Mouse (Mus musculus) induced T-regulatory cell, adult 2 months (primary cell): Measurements from ENCODE around the gene Efna4.

Source experiments
- DNase-seq: peaks from one replicate; pipeline ENCODE4 v3.0.0-alpha.2; 2012; ENCODE audit warnings: low read depth

Efna4 gene

DNA sequence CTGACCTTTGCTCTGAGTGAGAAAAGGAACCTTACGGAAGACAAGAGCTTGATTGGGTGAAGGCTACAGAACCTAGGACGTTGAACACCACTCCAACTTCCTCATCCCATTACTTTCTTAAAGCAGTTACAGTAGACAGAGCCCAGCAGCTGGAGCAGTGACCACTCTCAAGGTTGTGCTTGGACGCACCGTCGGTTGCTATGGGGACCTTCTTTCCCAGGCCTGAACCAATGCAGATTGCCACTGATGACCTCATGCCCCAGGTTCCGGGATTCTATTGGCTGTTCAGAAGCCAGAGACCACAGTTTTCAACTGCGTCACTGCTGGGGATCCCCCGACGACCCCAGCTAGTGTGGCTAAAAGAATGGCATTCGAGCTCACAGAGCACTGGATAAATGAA, 6.9 kb downstream of the Efna4 start:
- DNase-seq: no peak

DNA sequence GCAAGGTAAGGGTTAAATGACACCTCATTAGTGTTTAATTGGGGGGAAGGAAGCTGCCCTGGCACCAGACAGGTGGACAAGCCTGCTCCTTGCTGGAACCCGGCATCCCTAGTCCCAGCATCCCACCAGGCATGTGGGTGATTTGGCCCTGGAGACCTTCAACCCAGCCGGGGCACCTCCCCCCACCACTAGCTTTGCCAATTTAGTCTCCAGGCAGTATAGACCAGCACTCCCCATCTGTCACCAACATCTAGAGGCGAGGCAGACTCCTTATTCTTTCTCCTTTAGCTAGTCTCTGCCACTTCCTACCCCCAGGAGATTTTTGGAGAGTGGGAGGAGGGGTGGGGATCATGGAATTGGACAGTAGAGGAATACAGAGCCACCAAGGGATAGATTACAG, 7.5 kb downstream of the Efna4 start:
- DNase-seq: no peak

DNA sequence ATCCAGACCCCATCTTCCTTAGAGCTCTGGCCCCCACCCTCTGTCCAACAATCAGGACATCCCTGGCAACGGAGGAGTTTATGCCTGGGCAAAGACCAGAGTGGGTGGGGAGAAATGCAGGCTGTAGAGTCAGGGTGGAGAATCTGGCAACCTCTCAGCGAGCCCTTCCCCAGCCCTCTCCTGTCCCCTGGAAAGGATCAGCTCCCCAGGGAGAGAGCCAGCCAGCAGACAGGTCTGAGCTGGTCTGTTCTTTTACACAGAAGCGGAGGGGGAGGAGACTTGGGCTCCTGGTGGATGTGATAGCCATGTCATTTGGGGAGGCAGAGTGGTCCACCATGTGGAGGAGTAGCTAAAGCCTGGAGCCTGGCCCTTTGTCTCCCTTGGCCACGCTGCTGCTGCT, 9.2 kb downstream of the Efna4 start:
- no peak for DNase-seq

DNA sequence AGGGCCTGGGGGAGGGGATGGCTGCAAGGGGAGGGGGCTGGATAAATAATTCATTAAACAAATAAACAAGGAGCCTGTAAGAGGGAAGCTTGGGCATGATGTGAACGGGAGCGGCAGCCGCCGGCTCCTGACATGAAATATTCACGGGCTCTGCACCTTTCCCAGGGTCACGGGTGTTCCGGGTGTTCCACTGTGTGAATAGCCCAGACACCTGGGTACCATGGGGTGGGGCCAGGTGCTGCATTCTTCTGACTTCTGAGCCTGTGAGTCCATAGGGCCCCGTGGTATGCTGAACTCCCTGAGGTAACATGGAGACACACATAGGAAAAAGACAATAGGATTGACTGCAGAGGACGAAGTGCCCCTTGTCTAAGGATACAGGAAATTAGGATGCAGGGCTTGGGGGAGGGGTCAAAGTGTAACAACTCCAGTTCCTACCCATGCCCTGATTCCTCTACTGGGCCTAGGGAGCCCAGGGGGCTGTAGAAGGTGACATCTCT, 10.4 kb downstream of the Efna4 start:
- no peak for DNase-seq

DNA sequence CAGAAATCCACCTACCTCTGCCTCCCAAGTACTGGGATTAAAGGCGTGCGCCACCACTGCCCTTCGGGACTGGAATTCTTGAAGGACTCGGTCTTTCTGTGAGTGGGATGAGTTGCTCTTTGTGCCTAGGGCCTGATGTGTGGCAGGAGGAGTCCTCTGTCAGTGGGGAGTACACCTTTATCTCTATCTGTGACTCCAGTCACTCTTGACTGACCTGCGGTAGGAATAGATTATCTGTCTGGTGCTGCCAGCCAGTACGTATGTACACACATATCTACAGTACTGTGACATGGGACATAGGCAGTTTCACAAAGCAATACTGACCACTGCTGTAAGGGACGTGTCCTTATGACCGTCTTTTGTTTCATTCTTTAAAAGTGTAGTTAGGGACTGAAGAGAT, 11.9 kb downstream of the Efna4 start:
- no peak for DNase-seq

DNA sequence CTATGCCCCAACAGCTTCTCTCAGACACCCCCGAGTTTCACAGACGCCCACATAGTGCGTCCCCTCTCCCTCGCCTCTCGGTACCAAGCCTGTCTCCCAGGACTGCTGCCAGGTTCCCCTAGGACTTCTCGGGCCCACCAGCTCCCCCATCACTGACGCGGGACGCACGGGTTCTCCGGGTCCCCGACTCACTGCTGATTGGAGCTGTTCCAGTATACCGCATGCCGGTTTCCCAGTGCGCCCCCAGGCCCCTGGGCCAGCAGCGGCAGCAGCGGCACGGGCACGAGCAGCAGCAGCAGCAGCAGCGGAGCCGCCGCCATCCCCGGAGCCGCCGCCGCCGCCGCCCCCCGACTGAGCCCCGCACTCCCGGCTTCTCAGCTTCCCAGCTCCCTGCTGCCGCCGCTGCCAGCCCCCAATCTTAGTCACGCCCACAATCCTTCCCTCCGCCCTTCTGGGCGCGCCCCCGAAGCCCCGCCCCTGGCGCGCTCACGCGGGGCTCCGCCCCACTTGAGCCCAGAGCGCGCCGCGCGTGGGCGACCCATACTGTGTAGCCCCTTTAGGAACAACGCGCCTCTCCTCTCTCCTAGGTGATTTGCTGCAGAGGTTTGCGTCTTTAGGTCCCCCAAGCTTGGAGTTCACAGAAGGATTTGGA, 15.2 kb downstream of the Efna4 start, which contains the start of gene Efna3:
TSS of gene Efna3 (minus strand) at position 452 of the 652 bp plus-strand sequence.
- DNase-seq: peak; percentile 71

DNA sequence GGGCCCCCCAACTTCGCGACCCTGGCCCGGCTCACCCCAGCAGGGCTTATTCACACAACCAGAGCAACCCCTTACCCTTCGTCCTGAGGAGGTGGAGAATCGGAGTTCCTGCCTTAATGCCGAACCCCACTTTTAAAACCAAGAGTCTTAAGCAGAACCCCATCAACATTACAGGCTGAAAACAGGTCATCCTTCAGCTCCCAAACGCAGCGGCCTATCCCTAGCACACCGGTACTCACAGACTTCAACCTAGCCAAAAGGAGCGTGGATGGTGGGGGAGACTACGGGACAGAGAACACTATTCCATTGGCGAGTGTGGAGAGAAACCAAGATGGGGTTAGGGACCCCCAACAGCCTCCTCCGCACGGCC, 15.7 kb downstream of the Efna4 start:
- peak; percentile 41 for DNase-seq

DNA sequence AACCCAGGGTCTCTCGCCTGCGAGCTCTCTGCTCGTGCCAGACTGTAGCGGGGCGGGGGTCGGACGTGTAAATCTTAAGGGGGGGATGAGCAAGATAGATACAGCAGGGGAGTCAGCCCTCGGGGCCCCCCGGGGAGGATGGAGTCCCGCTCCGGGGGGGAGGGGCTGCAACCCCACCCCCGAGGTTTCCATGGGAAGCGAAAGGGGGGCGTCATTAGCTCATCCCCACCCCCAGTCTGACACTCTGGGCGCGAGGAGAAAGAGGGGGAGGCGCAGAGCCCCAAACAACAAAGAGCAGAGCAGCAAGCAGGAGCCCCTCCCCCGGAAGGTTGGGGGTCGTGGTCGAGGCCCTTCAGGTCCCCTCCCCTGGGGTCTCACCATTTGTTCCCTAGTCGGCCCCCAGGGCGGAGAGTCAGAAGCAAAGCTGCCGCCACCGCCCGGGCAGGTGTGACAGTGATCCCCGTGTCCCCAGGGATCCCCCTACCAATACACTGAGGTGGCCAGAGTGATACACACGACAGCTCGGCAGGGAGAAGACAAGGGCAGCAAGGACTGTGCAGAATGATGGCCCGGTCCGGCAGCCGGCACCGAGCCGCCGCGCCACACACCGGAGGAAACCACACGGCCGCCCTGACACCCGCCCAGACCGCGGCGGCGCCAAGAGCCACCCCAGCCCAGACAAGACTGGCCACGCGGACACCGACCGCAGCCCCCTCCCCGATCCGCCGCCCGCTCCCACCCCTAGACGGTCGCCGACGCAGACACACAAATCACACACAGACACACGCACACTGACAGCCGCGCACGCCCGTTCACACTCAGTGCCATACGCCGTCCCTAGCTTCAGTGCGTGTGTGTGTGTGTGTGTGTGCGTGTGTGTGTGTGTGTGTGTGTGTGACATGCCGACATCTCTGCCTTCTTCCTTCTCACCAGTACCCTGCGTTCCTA, 16.4 kb downstream of the Efna4 start:
- peak; percentile 53 for DNase-seq

DNA sequence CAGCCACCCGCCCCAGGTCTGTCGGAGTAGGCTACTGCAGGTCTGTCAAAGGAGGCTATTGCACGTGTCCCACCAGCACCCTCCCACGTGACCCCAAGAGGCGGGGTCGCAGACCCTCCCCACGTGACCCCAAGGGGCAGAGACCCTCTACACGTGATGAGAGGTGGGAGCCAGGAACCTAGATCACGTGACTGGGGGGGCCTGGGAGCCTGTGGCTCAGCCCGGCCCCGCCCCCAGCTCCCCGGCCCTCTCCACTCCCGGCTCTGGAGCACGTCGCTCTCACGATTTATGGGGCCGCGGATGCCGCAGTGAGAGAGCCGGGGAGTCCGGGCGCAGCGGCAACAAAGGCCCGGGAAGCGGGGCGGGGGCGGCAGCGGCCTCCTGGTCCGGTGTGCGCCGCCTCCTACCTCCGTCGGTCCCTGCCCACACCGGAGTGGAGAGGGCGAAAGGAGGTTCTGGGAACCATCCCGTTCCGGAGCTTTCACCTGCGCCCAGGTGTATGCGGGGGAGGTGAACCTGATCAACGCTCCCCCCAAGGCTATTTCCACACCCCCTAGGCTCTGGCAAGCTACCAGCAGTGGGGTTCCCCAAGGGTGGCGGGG, 17.1 kb downstream of the Efna4 start:
- DNase-seq: peak; percentile 50

DNA sequence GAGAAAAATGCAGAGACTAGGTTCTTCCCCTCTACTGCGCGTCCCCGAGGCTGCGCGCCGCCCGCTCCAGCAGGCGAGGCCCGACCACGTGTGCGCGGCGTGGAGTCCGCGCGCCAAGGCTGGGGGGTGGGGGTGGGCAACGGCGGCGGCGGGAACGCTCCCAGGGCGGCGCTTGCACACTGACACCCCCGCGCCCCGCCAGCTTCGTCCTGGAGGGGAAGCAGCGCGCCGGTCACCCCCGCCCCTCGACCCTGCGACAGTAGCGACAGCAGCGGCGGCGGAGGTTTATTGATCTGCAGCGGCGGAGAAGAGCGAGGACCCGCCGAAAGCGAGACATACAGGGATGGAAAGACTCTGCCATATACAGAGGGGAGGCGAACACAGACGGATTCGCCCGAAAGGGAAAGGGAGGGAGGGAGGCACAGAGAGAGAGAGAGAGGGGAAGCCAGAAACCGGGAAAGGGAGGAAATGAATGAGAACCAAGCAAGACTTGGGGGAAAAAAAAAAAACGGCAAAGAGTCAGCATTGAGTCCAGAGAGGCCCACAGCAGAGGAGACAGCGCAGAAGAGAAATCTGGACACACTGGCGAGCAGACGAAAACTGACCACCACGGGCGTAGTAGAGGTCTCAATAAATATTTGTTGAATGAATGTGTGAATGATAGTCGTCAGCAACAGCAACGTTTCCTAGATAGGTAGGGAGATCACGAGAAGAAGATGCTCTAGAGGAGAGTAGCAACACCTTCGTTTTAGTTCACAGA, 18.1 kb downstream of the Efna4 start:
- DNase-seq: peak; percentile 48

DNA sequence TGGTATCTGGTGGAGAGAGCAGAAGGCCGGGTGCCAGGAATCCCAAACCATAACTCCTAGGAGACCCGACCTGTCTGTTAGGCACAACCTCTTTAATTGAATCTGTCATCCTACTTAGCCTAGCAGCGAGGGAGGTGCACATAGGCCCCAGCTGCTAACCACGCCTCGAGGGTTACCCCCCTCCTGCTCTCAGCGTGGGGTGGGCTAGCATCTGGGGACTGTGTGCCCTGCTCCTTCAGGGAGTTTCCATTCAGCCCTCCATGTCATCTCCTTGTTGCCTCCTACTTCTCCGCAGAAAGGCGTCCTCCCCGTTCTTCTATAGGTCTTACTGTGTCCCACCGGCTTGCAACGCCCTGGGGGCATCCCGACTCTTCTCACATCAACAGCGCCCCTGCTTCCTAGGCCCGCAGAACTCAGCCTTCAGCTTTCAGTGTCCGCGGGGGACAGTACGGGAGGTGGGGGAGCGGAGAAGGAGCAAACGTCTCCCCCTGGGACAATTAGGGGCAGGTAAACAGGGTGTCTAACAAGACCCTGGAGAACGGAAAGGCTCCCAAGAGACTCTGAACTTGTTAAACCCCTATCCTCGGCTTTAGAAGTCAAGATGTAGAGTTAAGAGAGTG, 18.7 kb downstream of the Efna4 start:
- no peak for DNase-seq

DNA sequence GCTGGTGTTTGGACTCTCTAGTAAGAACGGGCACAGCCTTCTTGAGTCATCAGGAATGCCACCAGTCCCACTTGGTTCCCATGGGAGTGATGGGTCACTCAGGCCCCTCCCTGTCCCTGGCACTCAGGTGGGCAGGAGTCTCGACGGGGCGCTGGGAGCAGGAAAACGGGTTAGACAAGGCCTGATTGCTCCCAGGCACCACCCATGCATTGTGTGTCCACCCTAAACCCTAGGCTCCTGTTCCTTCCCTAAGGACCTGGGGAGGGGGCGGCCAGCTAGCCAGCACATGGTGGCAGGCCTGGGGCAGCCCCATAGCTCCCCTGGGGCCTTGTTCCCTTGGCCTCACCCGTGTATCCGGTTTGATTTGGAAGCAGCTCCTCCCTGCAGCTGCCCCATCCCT, 19.5 kb downstream of the Efna4 start:
- no peak for DNase-seq

DNA sequence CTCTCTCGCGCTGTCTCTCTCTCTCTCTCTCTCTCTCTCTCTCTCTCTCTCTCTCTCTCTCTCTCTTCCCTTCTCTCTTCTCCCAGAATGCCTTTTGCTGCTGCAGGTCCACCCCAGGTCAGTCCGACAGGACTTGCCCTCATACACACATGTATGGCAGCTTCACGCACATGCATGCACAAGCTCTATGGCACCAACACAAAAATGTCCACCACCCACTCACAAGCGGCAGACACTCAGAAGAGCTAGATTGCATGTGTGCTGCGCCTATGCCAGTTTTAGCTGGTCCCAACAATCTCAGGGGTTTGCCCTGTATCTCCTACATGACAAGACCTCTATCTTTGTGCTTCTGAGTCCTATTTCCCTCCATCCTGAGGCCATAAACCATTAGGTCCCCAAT, 20.6 kb downstream of the Efna4 start:
- DNase-seq: no peak

DNA sequence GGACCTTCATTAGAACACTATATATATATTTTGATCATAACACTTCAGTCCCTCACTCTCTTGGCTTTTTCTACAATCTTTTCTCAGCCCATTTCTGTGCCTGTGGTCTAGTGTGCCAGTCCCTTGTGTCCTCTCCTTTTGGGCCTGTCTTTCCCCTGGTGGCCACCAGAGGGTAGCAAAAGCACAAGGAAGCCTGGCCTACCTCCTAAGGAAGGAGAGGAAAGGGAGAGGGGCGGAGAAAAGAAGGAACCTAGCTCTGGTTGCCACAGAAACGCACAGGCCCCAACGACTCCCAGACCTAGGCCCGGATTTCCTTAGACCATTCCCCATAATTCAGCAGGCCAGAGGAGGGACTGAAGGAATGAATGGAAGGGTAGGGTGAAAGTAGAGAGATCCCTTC, 21.0 kb downstream of the Efna4 start:
- DNase-seq: peak; percentile 87

DNA sequence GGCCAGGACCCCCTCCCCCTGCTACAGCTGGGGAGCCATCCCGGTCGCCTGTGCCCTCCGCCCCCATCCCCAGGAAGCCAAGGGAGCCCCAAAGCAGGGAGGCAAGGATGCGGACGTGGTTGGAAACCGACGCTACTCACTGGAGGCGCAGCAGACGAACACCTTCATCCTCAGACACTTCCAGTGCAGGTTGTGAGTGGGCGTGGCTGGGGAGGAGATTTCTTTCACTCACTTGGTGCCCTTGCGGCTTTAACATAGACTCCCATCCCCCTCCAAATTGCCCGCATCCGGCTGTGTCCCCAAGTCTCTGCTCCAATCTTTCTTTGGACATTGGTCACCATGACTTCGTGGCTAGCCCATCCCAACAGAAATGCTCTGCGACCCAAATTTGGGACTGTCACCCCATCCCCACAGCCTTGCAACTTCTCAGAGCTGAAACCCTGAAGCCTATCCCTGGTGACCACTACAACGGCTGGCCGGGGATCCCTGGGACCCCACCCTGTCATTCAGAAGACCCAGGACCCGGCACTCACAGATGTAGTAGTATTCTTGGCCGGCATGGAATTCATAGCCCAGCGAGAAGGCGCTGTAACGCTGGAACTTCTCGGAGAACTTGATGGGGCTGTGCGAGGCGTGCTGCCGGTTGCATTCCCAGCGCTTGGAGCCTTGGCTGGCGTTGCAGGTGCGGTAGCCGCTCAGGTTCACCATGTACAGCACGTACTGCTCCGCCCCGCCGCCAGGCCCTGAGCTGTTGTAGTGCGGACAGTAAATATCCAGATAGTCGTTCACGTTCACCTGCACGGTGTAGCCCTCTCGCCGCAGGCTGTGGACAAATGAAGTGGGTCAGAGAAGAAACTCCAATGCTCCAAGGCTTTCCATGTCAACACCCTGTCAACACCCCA, 21.6 kb downstream of the Efna4 start:
- DNase-seq: peak; percentile 71

DNA sequence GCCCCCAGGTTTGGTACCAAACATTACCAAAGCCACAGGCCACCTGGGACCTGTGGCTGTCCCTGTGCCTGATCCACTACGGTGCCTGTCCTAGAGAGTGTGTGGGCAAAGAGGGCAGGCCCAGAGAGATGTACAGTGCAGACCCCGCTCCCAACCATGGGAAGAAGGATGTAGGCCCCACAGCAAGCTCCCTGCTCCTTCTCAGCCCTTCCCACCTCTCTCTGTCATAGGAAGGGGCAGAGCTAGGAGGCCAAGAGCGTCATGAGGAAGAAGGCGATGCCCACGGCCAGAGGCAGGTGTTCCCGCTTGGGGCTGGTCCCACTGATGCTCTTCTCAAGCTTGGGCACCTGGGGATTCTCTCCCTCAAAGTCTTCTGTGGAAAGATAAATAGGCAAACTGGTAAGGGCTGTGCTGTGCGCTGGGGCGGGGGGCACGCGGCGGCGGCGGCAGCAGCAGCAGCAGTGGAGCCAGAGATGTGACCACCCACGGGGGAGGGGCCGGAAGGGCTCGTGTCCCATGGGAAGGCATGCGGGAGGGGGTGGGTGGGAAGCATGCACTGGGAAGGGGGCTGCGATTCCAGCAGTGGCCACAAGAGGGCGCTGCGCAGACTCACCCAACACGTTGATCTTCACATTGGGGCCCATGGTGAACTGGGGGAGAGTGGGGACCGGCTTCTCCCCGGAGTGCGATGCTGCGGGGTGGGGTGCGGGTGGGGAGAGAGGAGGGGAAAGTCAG, 22.5 kb downstream of the Efna4 start:
- DNase-seq: peak; percentile 77

DNA sequence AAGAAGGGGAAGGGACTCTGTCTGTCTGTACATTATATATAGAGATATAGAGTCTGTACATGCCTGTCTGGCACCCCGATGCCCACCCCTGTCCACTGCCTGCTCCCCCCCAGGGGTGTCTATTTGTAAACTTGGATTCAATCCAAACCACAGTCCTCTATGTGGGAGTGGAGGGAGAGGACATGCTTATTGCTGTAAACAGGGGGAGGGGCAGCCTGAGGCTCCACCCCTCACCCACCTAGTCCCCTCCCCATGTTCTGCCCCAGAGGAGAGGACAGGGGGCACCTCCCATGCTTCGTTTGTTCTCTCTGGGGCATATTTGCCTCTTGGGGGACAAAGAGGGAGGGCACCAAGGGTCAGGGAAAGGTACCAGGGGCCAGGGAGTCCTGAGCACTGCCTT, 23.0 kb downstream of the Efna4 start:
- peak; percentile 28 for DNase-seq

DNA sequence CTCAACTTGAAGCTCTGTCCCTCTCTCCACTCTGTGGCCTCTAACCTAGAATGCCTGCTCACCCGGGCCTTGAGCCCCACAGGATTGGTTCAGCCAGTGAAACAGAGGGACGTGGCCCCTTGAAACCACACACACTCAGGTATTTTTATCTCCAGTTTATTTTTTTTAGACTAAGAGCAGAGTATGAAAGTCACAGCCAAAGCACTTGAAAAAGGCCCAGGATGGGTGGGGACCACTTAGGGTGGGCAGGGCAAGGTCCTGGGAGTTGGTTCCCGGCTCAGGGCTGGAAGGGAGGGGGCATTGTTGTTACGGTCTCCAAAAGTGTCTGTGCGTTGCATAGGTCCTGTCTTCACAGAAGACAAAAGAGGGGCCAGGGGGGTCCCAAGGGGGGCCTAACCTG, 23.5 kb downstream of the Efna4 start:
- DNase-seq: no peak

DNA sequence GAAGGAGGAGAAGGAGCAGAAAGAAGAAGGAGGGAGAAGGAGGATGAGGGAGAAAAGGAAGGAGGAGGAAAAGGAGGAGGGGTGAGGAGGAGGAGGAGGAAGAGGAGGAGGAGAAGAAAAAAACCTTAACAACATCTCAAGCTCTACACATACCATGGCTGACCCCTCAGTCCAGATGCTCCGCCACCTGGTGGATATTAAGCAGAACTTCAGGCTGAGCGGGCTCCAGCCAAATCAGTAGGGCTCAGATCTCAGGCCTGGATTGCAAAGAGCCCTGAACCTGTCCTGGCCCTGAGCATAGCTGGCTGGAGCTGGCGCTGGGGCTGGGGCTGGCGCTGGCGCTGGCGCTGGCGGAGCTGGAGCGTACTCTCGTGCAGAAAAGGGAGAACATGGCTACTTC, 29.7 kb downstream of the Efna4 start:
- peak; percentile 83 for DNase-seq
